Mouse (Mus musculus): ENCODE data around the gene Depdc5. TPM values are rescaled to one million over a fixed set of nuclear protein-coding genes. Genes with fewer than 3 reads are reported as not detected.

The Depdc5 gene
- polyA plus RNA-seq, 1 experiment from 2014 or later, result 22.2 TPM

- Histone ChIP-seq H3K36me3 (no peaks in the 10 kb centered on the region), H3K9me3 (replicated peaks) (no peaks in the 10 kb centered on the region), H3K9ac (no peak overlapping the region), H3K27ac (replicated peaks) (no peak overlapping the region), H3K4me3 (replicated peaks) (no peak overlapping the region), H3K4me2 (replicated peaks) (no peak overlapping the region), H3K4me1 (peaks cover 22% of the 10 kb centered on the region), H3K27me3 (no peaks in the 10 kb centered on the region)
- 62% methylated on average over 5 of the region's 5 CpGs for WGBS
- ATAC-seq (ENCODE audit: insufficient number of reproducible peaks, low FRiP score, low TSS enrichment, low read depth), result no peak
Measured at GRCm38 (mm10) chr5:33015579-33015978, 152.1 kb downstream of the Depdc5 start.

GRCm38 (mm10) chr5:33018189-33018560 is 154.7 kb downstream of the Depdc5 start:
- Histone ChIP-seq H3K27ac (replicated peaks) (peak overlapping the region; percentile 99), H3K9me3 (replicated peaks) (no peaks in the 10 kb centered on the region), H3K36me3 (0 out of 2 replicates have a peak, but pooled peaks cover 8% of the 10 kb centered on the region), H3K27me3 (no peaks in the 10 kb centered on the region), H3K4me3 (replicated peaks) (peak overlapping the region; percentile 83), H3K4me2 (replicated peaks) (peak overlapping the region; percentile 65), H3K9ac (peak overlapping the region; percentile 59), H3K4me1 (peaks cover 19% of the 10 kb centered on the region)
- ATAC-seq (ENCODE audit: insufficient number of reproducible peaks, low FRiP score, low TSS enrichment, low read depth), result peak; percentile 40
- WGBS, result 5% methylated on average over 15 of the region's 15 CpGs

GRCm38 (mm10) chr5:33018561-33019425 is 155.3 kb downstream of the Depdc5 start, which contains the start of gene Ywhah:
Gene Ywhah (plus strand): TSS chr5:33018816.
- WGBS, result under 1% methylated on average over 111 of the region's 121 CpGs
- no peaks in the 10 kb centered on the region for H3K9me3 ChIP-seq (replicated peaks)
- H3K4me1 ChIP-seq, result peaks cover 19% of the 10 kb centered on the region
- peak within 1 kb of the TSS; percentile 65 for H3K4me2 ChIP-seq (replicated peaks)
- ATAC-seq (ENCODE audit: insufficient number of reproducible peaks, low FRiP score, low TSS enrichment, low read depth), result peak; percentile 97
- peak within 1 kb of the TSS; percentile 99 for H3K27ac ChIP-seq (replicated peaks)
- H3K9ac ChIP-seq, result peak within 1 kb of the TSS; percentile 93
- H3K27me3 ChIP-seq, result no peaks in the 10 kb centered on the region
- 0 out of 2 replicates have a peak, but pooled peaks cover 8% of the 10 kb centered on the region for H3K36me3 ChIP-seq
- peak within 1 kb of the TSS; percentile 83 for H3K4me3 ChIP-seq (replicated peaks)

- Histone ChIP-seq H3K36me3 (peaks cover 14% of the 10 kb centered on the region), H3K27me3 (no peaks in the 10 kb centered on the region), H3K9ac (peak overlapping the region; percentile 93), H3K4me1 (peaks cover 23% of the 10 kb centered on the region), H3K4me3 (replicated peaks) (peak overlapping the region; percentile 83), H3K4me2 (replicated peaks) (peak overlapping the region; percentile 65), H3K9me3 (replicated peaks) (no peaks in the 10 kb centered on the region), H3K27ac (replicated peaks) (peak overlapping the region; percentile 99)
- WGBS, result under 1% methylated on average over 12 of the region's 12 CpGs
- no peak for ATAC-seq (ENCODE audit: insufficient number of reproducible peaks, low FRiP score, low TSS enrichment, low read depth)
Measured at GRCm38 (mm10) chr5:33019426-33019821, 155.9 kb downstream of the Depdc5 start.

GRCm38 (mm10) chr5:33021622-33022021 is 158.1 kb downstream of the Depdc5 start:
- Histone ChIP-seq H3K9ac (no peak overlapping the region), H3K36me3 (peaks cover 26% of the 10 kb centered on the region), H3K4me1 (peaks cover 24% of the 10 kb centered on the region), H3K9me3 (replicated peaks) (no peaks in the 10 kb centered on the region), H3K4me3 (replicated peaks) (no peak overlapping the region), H3K4me2 (replicated peaks) (no peak overlapping the region), H3K27me3 (no peaks in the 10 kb centered on the region), H3K27ac (replicated peaks) (no peak overlapping the region)
- WGBS, result 75% methylated on average over 2 of the region's 2 CpGs
- no peak for ATAC-seq (ENCODE audit: insufficient number of reproducible peaks, low FRiP score, low TSS enrichment, low read depth)

GRCm38 (mm10) chr5:33023337-33023736 is 159.8 kb downstream of the Depdc5 start:
- no peak for ATAC-seq (ENCODE audit: insufficient number of reproducible peaks, low FRiP score, low TSS enrichment, low read depth)
- H3K9ac ChIP-seq, result no peak overlapping the region
- peaks cover 26% of the 10 kb centered on the region for H3K36me3 ChIP-seq
- no peaks in the 10 kb centered on the region for H3K27me3 ChIP-seq
- peaks cover 19% of the 10 kb centered on the region for H3K4me1 ChIP-seq
- H3K4me2 ChIP-seq (replicated peaks), result no peak overlapping the region
- no peak overlapping the region for H3K4me3 ChIP-seq (replicated peaks)
- no peak overlapping the region for H3K27ac ChIP-seq (replicated peaks)
- H3K9me3 ChIP-seq (replicated peaks), result no peaks in the 10 kb centered on the region
- 91% methylated on average over 4 of the region's 4 CpGs for WGBS

- H3K9ac ChIP-seq, result no peak overlapping the region
- no peak overlapping the region for H3K4me2 ChIP-seq (replicated peaks)
- ATAC-seq (ENCODE audit: insufficient number of reproducible peaks, low FRiP score, low TSS enrichment, low read depth), result no peak
- H3K9me3 ChIP-seq (replicated peaks), result no peaks in the 10 kb centered on the region
- H3K27ac ChIP-seq (replicated peaks), result no peak overlapping the region
- peaks cover 31% of the 10 kb centered on the region for H3K36me3 ChIP-seq
- H3K4me3 ChIP-seq (replicated peaks), result no peak overlapping the region
- WGBS, result 69% methylated on average over 5 of the region's 5 CpGs
- peaks cover 19% of the 10 kb centered on the region for H3K4me1 ChIP-seq
- no peaks in the 10 kb centered on the region for H3K27me3 ChIP-seq
Measured at GRCm38 (mm10) chr5:33024474-33024873, 161.0 kb downstream of the Depdc5 start.

- no peak overlapping the region for H3K9ac ChIP-seq
- H3K4me1 ChIP-seq, result peaks cover 5% of the 10 kb centered on the region; the same call in 1 of the 2 replicates
- whole genome bisulfite sequencing, result 59% methylated on average over 2 of the region's 2 CpGs
- no peaks in the 10 kb centered on the region for H3K27me3 ChIP-seq
- no peak for ATAC-seq (ENCODE audit: insufficient number of reproducible peaks, low FRiP score, low TSS enrichment, low read depth)
- no peak overlapping the region for H3K4me2 ChIP-seq (replicated peaks)
- no peak overlapping the region for H3K27ac ChIP-seq (replicated peaks)
- H3K4me3 ChIP-seq (replicated peaks), result no peak overlapping the region
- peaks cover 23% of the 10 kb centered on the region for H3K36me3 ChIP-seq
- H3K9me3 ChIP-seq (replicated peaks), result no peaks in the 10 kb centered on the region
Measured at GRCm38 (mm10) chr5:33028656-33029055, 165.2 kb downstream of the Depdc5 start.

GRCm38 (mm10) chr5:33030425-33031175 is 167.1 kb downstream of the Depdc5 start:
- WGBS, result 58% methylated on average over 4 of the region's 4 CpGs

GRCm38 (mm10) chr5:33032036-33032773 is 168.7 kb downstream of the Depdc5 start:
- Histone ChIP-seq H3K27ac (replicated peaks) (no peak overlapping the region), H3K27me3 (no peaks in the 10 kb centered on the region), H3K36me3 (0 out of 2 replicates have a peak, but pooled peaks cover 5% of the 10 kb centered on the region), H3K4me3 (replicated peaks) (no peak overlapping the region), H3K9ac (no peak overlapping the region), H3K4me2 (replicated peaks) (no peak overlapping the region), H3K9me3 (replicated peaks) (no peaks in the 10 kb centered on the region), H3K4me1 (no peaks in the 10 kb centered on the region)
- ATAC-seq (ENCODE audit: insufficient number of reproducible peaks, low FRiP score, low TSS enrichment, low read depth), result no peak
- 82% methylated on average over 10 of the region's 10 CpGs for WGBS

More at GRCm38 (mm10) chr5:33030425-33031175, 167.1 kb downstream of the Depdc5 start:
- no peak overlapping the region for H3K4me3 ChIP-seq (replicated peaks)
- no peak overlapping the region for H3K4me2 ChIP-seq (replicated peaks)
- no peaks in the 10 kb centered on the region for H3K9me3 ChIP-seq (replicated peaks)
- no peaks in the 10 kb centered on the region for H3K27me3 ChIP-seq
- no peak overlapping the region for H3K9ac ChIP-seq
- no peak for ATAC-seq (ENCODE audit: insufficient number of reproducible peaks, low FRiP score, low TSS enrichment, low read depth)
- H3K4me1 ChIP-seq, result no peaks in the 10 kb centered on the region
- H3K27ac ChIP-seq (replicated peaks), result no peak overlapping the region
- H3K36me3 ChIP-seq, result peaks cover 11% of the 10 kb centered on the region; the same call in 1 of the 2 replicates
